Mouse (Mus musculus): Measurements from ENCODE around the gene Nfatc2. TPM values are rescaled to one million over a fixed set of nuclear protein-coding genes. Genes with fewer than 3 reads are reported as not detected.
A peak's percentile ranks its signal among the peaks of the same experiment; 100 is the strongest.

The Nfatc2 gene
- polyA plus RNA-seq, 1 experiment, result 0.07 TPM

DNA sequence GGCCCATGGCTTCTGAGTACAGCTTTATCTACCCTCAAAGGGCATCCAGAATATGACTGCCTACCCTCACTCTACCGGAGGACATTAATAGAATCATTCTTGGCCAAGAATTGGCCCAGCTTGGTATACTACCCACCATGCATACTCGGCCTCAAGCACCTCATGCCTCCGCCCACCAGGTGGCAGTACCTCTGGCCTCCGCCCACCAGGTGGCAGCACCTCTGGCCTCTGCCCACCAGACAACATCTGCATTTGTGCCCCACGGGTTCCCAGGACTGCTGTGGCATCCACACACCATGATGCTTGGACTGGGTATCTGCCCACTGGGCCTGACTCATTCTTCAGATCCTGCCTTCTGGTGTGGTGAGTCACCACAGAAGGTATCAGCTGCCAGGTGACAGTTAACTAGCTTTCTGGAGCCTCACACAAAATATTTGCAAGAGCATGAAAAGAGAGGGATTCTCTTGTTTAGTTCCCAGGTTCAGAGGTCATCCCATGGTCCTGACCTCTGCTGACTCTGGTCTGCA, 173.0 kb downstream of the Nfatc2 start:
- no peaks in the 10 kb centered on the region for H3K79me3 ChIP-seq (ENCODE audit: low read depth)
- H3K27me3 ChIP-seq (ENCODE audit: control insufficient read depth, insufficient read depth, insufficient read length), result peaks cover 19% of the 10 kb centered on the region
- TF ChIP-seq USF1 (IDR thresholded peaks at IDR 0.05; ENCODE audit: low read depth), result no peak
- peak; percentile 49 for TF ChIP-seq FOSL1 (IDR thresholded peaks at IDR 0.05; ENCODE audit: insufficient read depth, low read length, poor library complexity, severe bottlenecking)
- peak; percentile 11 for TF ChIP-seq MYOD1 (IDR thresholded peaks at IDR 0.05; ENCODE audit: control insufficient read depth, insufficient read length, low read depth)
- no peak for TF ChIP-seq CEBPB (IDR thresholded peaks at IDR 0.05; ENCODE audit: low read depth)
- TF ChIP-seq MAX (IDR thresholded peaks at IDR 0.05), result no peak
- TF ChIP-seq MYOG (IDR thresholded peaks at IDR 0.05; ENCODE audit: control insufficient read depth, extremely low read depth, insufficient read length), result no peak
- TF ChIP-seq CTCF (IDR thresholded peaks at IDR 0.05; ENCODE audit: control insufficient read depth, insufficient read depth, insufficient read length), result no peak
- no peaks in the 10 kb centered on the region for H3K79me2 ChIP-seq (ENCODE audit: control insufficient read depth, insufficient read depth)
- H3ac ChIP-seq (ENCODE audit: control insufficient read depth, insufficient read length, low read depth), result no peak overlapping the region
- H3K4me3 ChIP-seq (ENCODE audit: insufficient read depth, poor library complexity, severe bottlenecking), result no peak overlapping the region
- H3K36me3 ChIP-seq (ENCODE audit: control insufficient read depth, insufficient read depth), result no peaks in the 10 kb centered on the region

Small RNAs within 50 kb of the gene (microRNA-seq; reads per million reads assigned to microRNA genes)
- not detected for gene Mir7004 (ENCODE audit: borderline microRNAs expressed)

Other genes starting within 250 kb of the Nfatc2 start
- gene Atp9a, start 140.8 kb upstream of the Nfatc2 start, polyA plus RNA-seq (2012; fragmentation: generic; extraction: Trizol), result 1.2 TPM
- not detected for gene Sall4, start 166.3 kb upstream of the Nfatc2 start, polyA plus RNA-seq (2012; fragmentation: generic; extraction: Trizol)

Measured in C2C12 (cell line).